Mouse (Mus musculus) ES-Bruce4 (cell line): Measurements from ENCODE around the gene Dgcr8.

Source experiments
- CTCF ChIP-seq: IDR thresholded peaks from one replicate; pipeline ENCODE4 v1.8.1; 2011; ENCODE audit warnings: low read depth, low read length
- EP300 ChIP-seq: IDR thresholded peaks from 2 replicates; pipeline ENCODE4 v1.6.1; 2011; ENCODE audit warnings: low read depth, low read length; ENCODE audit not compliant: insufficient read depth
- POLR2A ChIP-seq: IDR thresholded peaks from one replicate; pipeline ENCODE4 v1.8.1; 2011; ENCODE audit warnings: low read length; ENCODE audit not compliant: insufficient read depth

- no peak for TF ChIP-seq CTCF
- TF ChIP-seq POLR2A: no peak
- TF ChIP-seq EP300: no peak
Measured at GRCm38 (mm10) chr16:18288166-18288565, 880 bp downstream of the Dgcr8 start.
